Mouse (Mus musculus) 3134 (cell line): Measurements from ENCODE around the gene Capn2.

Source experiments
- DNase-seq: peaks from one replicate; pipeline ENCODE4 v3.0.0-alpha.2; 2011; ENCODE audit warnings: low spot score; ENCODE audit not compliant: insufficient read length; ENCODE audit errors: extremely low read depth

The Capn2 gene

DNA sequence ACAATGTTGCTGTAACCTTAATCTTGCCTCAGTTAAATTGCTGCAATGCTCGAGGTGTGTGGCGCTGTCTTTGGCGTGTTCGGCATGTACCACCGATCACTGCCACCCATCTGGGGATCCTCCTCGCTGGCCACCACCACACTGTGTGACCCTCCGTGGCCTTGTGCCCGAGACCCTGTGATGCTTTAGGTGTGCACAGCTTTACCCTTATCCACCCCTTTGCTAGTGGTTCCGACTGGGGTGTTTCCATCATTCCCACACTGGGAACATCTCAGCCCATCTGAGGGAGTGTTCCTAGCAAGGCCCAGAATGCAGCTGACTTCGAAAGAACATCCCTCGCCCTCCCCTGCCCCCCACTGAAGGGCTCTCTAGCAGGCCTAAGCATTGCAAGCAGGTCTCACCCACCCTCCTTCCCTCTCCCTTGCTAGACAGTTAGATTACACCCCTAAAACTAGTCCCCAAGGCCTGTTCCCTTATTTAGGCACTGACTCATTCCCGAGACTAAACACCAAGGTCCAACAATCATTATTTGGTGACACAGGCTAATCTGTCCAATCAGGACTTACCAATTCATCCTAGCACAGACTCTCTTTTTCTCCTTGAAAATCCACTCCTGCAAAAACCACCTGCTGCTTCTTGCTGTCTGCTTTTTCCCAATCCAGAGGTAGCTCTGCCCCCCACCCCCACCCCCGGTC, 14.1 kb downstream of the Capn2 start:
- no peak for DNase-seq

DNA sequence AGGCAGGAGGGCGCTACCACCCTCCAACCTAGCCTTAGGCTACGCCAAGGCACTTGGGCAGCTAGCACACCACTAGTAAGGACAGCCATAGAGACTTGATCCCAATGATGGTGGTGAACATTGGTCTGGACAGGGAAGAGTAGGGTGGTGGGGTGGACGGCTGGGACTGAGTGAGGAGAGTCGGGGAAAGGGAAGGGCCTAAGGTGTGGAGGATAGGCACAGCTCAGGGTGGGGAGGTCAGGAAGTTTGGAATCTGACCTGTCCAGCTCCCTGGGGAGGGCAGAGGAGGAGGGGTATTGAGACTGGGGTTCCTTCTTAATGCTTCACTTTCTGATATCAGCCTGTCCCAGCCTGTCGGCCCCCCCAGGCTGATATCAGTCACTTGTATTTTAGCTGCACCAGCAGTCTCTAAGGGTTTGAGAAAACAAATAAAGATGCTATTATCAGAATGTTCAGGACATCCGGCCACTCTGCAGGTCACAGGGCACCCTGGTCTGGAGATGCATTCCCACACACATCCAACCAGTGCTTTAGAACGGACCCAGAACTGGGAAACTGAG, 14.8 kb downstream of the Capn2 start:
- no peak for DNase-seq

DNA sequence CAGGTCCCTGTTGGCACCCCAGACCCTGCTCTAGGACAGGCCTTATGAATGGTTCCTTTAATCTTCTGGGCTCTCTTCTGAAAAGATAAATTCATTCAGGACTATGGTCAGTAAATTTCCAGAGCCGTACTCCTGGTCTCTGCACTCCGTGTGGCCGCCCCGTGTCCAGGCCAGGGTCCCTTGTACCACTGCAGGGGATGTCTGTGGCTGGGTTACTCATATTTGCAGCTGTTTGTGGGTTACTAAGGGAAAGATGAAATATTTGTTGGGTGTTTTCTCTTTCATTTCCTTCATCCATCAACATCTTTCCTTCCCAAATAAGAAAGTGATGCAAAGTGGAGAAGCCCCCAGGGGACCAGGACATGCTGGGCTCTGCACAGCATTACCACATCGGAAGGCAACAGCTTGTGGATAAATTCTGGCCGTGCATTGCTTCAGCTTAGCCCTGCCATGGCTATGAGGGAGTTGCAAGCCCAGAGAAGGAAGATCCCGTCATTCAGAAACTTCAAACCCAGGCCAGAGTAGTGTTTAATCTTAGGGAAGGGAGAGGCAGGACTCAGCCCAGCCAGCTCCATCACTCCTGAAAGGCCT, 15.5 kb downstream of the Capn2 start:
- DNase-seq, result no peak

DNA sequence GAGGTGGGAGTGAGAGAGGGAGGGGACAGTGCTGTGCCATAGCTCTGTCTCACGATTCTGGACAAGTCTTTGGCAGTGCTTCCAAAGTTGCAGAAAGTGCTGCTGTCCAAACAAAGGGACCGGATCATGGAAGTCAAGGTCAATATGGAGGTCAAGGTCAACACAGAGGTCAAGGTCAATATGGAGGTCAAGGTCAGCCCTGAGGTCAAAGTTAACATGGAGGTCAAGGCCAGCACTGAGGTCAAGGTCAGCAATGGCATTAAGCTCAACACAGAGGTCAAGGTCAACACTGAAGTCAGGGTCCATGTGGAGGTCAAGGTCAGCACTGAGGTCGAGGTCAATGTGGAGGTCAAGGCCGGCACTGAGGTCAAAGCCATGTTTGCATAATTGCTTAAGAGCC, 16.6 kb downstream of the Capn2 start:
- no peak for DNase-seq

- no peak for DNase-seq
Observed at GRCm38 (mm10) chr1:182500224-182500623, 17.2 kb downstream of the Capn2 start.

DNA sequence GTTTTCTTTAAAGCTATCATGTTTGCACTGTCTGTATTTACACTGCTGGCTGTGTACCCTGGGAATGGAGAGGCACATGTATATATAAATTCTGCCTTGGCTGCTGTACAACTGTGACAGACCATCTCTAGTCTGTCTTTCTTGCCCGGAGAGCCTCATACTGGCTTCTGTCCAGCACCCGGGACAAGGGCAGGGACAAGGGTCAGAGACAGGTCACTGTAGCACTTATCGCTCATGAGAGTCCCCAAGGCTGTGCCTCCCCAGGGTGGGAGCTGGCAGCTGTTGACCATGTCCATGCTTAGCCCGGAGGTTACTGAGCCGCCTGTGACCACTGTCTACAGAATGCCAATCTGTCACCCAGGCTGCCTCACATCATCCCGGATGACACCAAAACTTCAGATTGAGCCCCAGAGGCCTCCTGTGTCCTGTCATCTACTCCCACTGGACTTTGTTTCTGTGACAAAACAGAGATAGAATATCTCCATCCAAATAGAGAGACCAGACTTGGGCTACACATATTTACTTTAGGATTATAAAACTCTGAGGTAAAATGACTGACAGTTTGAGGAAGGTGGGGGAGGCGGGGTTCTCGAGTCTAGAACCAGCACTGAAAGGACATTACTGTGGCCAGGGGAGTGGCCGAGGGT, 17.8 kb downstream of the Capn2 start:
- no peak for DNase-seq

DNA sequence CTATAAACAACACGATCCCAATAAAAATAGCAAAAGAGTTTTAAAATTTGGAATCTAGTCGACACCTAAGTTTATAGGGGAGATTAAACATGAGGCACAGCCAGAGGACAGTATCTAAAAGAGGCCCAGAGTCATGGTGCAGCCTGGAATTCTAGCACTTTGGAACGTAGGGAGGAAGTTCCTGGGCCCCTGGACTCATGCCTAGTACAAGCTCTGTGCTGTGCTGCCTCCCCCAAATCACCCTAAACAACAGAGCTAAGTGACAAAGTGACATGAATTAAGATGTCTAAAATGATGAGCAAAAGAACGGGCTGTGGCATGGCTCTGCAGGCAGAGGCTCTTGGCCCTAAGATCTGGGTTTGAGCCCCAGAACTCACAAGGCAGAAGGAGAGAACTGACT, 19.7 kb downstream of the Capn2 start:
- no peak for DNase-seq

- DNase-seq, result no peak
Observed at GRCm38 (mm10) chr1:182496685-182497084, 20.7 kb downstream of the Capn2 start.

DNA sequence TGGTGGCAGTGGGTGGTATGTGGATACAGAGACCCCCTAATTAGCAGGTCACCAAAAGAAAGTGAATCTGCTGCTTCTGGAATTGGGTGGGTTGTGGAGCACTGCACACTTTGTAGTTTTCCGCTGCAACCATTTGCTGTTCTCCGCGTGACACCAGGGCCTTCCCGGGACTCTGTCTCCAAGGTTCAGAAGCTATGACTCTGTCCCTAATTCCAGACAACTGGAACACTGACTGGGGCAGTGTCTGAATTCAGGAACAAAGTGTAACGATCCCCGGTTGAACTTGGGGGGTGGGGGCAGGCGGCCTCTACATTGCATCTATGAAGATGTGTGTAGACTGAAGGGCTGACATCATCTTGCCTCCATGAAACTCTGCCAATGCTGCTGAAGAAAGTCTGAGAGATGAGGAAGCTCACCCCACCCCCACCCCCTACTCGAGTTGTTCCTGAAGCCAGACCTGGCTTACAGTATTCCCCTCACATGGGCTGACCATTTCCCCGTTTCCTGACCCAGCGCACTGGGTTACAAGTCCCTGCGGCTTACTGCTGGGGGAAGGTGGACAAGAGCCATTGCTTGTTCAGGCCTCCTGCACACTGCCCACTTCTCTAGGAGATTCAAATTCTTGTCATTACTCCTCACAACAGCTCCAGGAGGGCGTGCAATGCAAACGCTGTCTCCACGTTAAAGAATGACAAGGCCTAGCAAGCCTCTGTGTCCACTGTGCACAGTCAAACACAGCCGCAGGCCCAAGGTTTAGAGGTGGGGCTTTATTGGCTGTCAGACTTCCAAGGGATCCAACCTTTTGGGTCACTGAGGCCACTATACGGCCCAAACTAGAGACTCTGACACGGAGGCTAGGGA, 22.9 kb downstream of the Capn2 start:
- no peak for DNase-seq

DNA sequence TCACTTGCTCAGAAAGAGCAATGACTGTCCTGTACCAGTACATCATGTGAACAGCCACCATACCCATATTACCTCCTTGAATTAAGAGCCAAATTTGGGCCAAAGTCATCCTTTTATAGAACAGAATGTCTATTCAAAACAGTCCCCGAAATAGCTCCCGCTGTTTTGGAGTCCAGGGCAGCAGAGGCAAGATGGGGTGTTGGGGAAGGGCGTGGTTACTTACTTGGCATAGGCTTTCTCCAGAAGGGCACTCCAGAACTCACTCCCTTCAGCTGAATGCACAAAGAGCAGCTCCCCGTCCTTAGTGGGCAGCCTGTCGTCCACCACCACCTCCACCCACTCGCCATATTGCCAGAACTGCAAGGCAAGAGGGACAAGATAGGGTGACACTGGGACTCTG, 25.6 kb downstream of the Capn2 start:
- DNase-seq, result no peak

- DNase-seq, result no peak
Observed at GRCm38 (mm10) chr1:182490568-182490967, 26.8 kb downstream of the Capn2 start.

DNA sequence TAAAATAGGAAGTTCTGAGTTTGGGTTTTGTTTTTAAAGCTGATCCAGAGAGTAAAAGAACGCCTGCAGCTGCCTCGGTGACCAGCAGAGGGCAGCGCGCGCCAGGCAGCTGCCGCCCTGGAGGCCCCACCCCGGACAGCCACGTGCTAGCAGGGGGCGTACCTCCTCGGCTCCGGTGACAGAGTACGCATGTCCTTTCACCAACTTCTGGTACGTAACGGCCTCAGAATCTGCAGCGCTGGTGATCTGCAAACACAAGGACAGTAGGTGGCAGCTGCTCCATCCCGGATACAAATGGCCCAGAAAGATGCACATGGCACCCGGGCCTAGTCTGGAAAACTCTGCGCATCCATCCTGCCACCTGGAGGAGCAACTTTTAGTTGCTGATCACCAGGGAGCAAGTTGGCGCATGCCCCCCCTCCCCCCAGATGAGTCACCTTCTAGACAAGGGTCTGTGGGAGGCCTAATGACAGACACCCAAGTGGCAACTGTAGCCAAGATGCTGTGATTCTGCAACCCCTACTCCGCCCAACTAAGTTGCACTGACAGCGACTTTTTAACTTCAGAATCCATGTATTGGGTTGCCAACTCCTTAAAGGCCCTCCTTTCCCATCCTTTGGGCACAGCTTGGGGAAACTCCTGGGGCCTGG, 27.5 kb downstream of the Capn2 start:
- DNase-seq, result peak; percentile 89

DNA sequence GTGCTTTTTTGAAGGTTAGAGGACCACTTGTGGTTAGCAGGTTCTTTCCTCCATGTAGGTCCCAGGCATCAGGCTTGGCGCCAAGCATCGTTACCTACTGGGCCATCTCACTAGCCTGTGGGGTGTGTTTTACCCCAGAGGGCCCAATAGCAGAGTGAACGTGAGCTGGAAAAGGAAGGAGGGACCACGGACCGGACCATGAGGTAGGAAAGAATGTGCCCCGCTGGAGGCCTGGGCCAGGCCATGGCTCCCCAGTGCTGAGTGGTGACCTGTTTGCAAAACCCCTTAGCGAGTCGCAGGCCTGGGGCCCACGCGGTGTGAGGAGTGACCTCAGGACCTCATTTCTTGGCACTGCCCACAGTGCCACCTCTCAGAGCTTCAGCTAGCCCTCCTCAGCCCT, 28.9 kb downstream of the Capn2 start:
- no peak for DNase-seq

- DNase-seq, result no peak
Observed at GRCm38 (mm10) chr1:182483910-182484274, 33.5 kb downstream of the Capn2 start.

GRCm38 (mm10) chr1:182482991-182483909, 34.2 kb downstream of the Capn2 start:
- DNase-seq, result no peak

GRCm38 (mm10) chr1:182481646-182482295, 35.6 kb downstream of the Capn2 start:
- no peak for DNase-seq

GRCm38 (mm10) chr1:182481138-182481537, 36.3 kb downstream of the Capn2 start:
- DNase-seq, result no peak

GRCm38 (mm10) chr1:182478935-182479334, 38.5 kb downstream of the Capn2 start:
- no peak for DNase-seq
